Mouse (Mus musculus) intestine, postnatal 0 days (tissue): ENCODE results near the gene Ltc4s. TPM values are rescaled to one million over a fixed set of nuclear protein-coding genes. Genes with fewer than 3 reads are reported as not detected.

Experiments
- ATAC-seq: fragments of 200-750 bp; cut with Nextera tagmentation; 2 replicates; pipeline ENCODE4 v1.8.0; 2017; ENCODE audit warnings: mild to moderate bottlenecking, moderate TSS enrichment, moderate library complexity
- H3K27ac ChIP-seq: fragments of 300-500 bp; sonication (generic); 2 replicates; pipeline ENCODE4 v1.5.1; 2014; ENCODE audit warnings: mild to moderate bottlenecking, low read depth, low read length, moderate library complexity
- H3K27me3 ChIP-seq: fragments of 300-500 bp; sonication (generic); replicated peaks from 2 replicates; pipeline ENCODE4 v1.6.1; 2014; ENCODE audit warnings: low read length, mixed read lengths; ENCODE audit not compliant: control insufficient read depth, insufficient read depth
- H3K36me3 ChIP-seq: fragments of 300-500 bp; sonication (generic); 2 replicates; pipeline ENCODE4 v1.6.1; 2014; ENCODE audit warnings: mild to moderate bottlenecking, moderate library complexity; ENCODE audit not compliant: control insufficient read depth, insufficient read depth
- H3K4me1 ChIP-seq: fragments of 300-500 bp; sonication (generic); replicated peaks from 2 replicates; pipeline ENCODE4 v1.6.1; 2014; ENCODE audit warnings: antibody characterized with exemption, low read length, mixed read lengths; ENCODE audit not compliant: control insufficient read depth, insufficient read depth
- H3K4me2 ChIP-seq: fragments of 300-500 bp; sonication (generic); replicated peaks from 2 replicates; pipeline ENCODE4 v1.6.1; 2014; ENCODE audit warnings: low read depth, mild to moderate bottlenecking, moderate library complexity
- H3K4me3 ChIP-seq: fragments of 300-500 bp; sonication (generic); 2 replicates; pipeline ENCODE4 v1.5.1; 2014; ENCODE audit warnings: low read depth, low read length
- H3K9ac ChIP-seq: fragments of 300-500 bp; sonication (generic); 2 replicates; pipeline ENCODE4 v1.6.1; 2014; ENCODE audit warnings: mild to moderate bottlenecking, low read depth, low read length
- H3K9me3 ChIP-seq: fragments of 300-500 bp; sonication (generic); 2 replicates; pipeline ENCODE4 v1.6.1; 2016; ENCODE audit warnings: mixed run types; ENCODE audit not compliant: control insufficient read depth
- CTCF ChIP-seq: sonication (generic); IDR thresholded peaks from 2 replicates; pipeline ENCODE4 v1.5.1; 2016; ENCODE audit warnings: low read depth, mild to moderate bottlenecking, control low read depth, antibody characterized with exemption, moderate library complexity
- WGBS: fragments of 180-500 bp; shearing (Covaris S2); extraction: QIAGEN DNeasy Blood & Tissue Kit; methylation state at CpG from one replicate; pipeline ENCODE4 v1.1.7; 2014; 5-methylcytosine and 5-hydroxymethylcytosine counted together
- polyA plus RNA-seq: library from polyadenylated mRNA; unstranded; fragments of >200 nt; fragmentation: Nextera tagmentation; extraction: Ambion mirVana; gene quantifications from 2 replicates; pipeline ENCODE4 v1.2.1, GENCODE M21; 2015

The Ltc4s gene
- polyA plus RNA-seq, 1 experiment from 2014 or later, result 39.5 TPM

- Histone ChIP-seq H3K9ac (no peak overlapping the region), H3K27ac (no peak overlapping the region), H3K9me3 (no peaks in the 10 kb centered on the region), H3K4me3 (no peak overlapping the region), H3K4me2 (no peak overlapping the region), H3K27me3 (no peaks in the 10 kb centered on the region), H3K4me1 (no peaks in the 10 kb centered on the region), H3K36me3 (peaks cover 44% of the 10 kb centered on the region)
- no peak for ATAC-seq
- 84% methylated on average over 11 of the region's 11 CpGs for WGBS
- TF ChIP-seq CTCF, result peak; percentile 59
These were observed 4.4 kb downstream of the Ltc4s start for GRCm38 (mm10) chr11:50233993-50234392.

- H3K4me3 ChIP-seq, result no peak overlapping the region
- H3K4me1 ChIP-seq, result no peaks in the 10 kb centered on the region
- no peaks in the 10 kb centered on the region for H3K9me3 ChIP-seq
- H3K36me3 ChIP-seq, result peaks cover 44% of the 10 kb centered on the region
- no peak overlapping the region for H3K9ac ChIP-seq
- H3K27me3 ChIP-seq, result no peaks in the 10 kb centered on the region
- H3K27ac ChIP-seq, result no peak overlapping the region
- ATAC-seq, result no peak
- no peak for TF ChIP-seq CTCF
- no peak overlapping the region for H3K4me2 ChIP-seq
- 93% methylated on average over 13 of the region's 13 CpGs for WGBS
These were observed 5.4 kb downstream of the Ltc4s start for GRCm38 (mm10) chr11:50233022-50233421.

GRCm38 (mm10) chr11:50231411-50231810, 7.0 kb downstream of the Ltc4s start:
- Histone ChIP-seq H3K4me3 (peak overlapping the region; percentile 32; the same call in 1 of the 2 replicates), H3K4me1 (peaks cover 5% of the 10 kb centered on the region; the same call in 1 of the 2 replicates), H3K9ac (no peak overlapping the region), H3K27me3 (no peaks in the 10 kb centered on the region), H3K9me3 (no peaks in the 10 kb centered on the region), H3K27ac (0 out of 2 replicates have a peak overlapping the region, but pooled peaks have one; percentile 57), H3K36me3 (peaks cover 44% of the 10 kb centered on the region), H3K4me2 (peak overlapping the region; percentile 63)
- peak; percentile 75 for TF ChIP-seq CTCF
- WGBS, result 22% methylated on average over 8 of the region's 8 CpGs
- ATAC-seq, result peak; percentile 23; the same call in 1 of the 2 replicates

GRCm38 (mm10) chr11:50230481-50231304, 7.7 kb downstream of the Ltc4s start:
- ATAC-seq, result peak; percentile 37
- Histone ChIP-seq H3K4me3 (peak overlapping the region; percentile 32), H3K4me2 (peak overlapping the region; percentile 63), H3K4me1 (peaks cover 10% of the 10 kb centered on the region; the same call in 1 of the 2 replicates), H3K27ac (peak overlapping the region; percentile 57; the same call in 1 of the 2 replicates), H3K36me3 (peaks cover 44% of the 10 kb centered on the region), H3K27me3 (no peaks in the 10 kb centered on the region), H3K9me3 (no peaks in the 10 kb centered on the region), H3K9ac (no peak overlapping the region)
- WGBS, result 41% methylated on average over 45 of the region's 45 CpGs
- TF ChIP-seq CTCF, result no peak

GRCm38 (mm10) chr11:50229252-50229910, 9.0 kb downstream of the Ltc4s start:
- Histone ChIP-seq H3K27me3 (no peaks in the 10 kb centered on the region), H3K36me3 (peaks cover 32% of the 10 kb centered on the region), H3K27ac (no peak overlapping the region), H3K4me3 (no peak overlapping the region), H3K4me1 (peaks cover 10% of the 10 kb centered on the region; the same call in 1 of the 2 replicates), H3K9ac (no peak overlapping the region), H3K4me2 (no peak overlapping the region), H3K9me3 (no peaks in the 10 kb centered on the region)
- ATAC-seq, result no peak
- no peak for TF ChIP-seq CTCF
- WGBS, result 63% methylated on average over 7 of the region's 7 CpGs

- Histone ChIP-seq H3K27me3 (no peaks in the 10 kb centered on the region), H3K27ac (no peak overlapping the region), H3K4me2 (no peak overlapping the region), H3K9ac (no peak overlapping the region), H3K4me3 (no peak overlapping the region), H3K36me3 (peaks cover 27% of the 10 kb centered on the region), H3K4me1 (peaks cover 10% of the 10 kb centered on the region; the same call in 1 of the 2 replicates), H3K9me3 (no peaks in the 10 kb centered on the region)
- no peak for TF ChIP-seq CTCF
- WGBS, result 57% methylated on average over 3 of the region's 3 CpGs
- ATAC-seq, result no peak
These were observed 9.6 kb downstream of the Ltc4s start for GRCm38 (mm10) chr11:50228772-50229171.
